Mouse (Mus musculus) embryonic stem cell, embryonic (primary cell): Measurements from ENCODE around the gene Rgs9.

Experiments
- CTCF ChIA-PET, 4 experiments: fragments of 300-600 bp in 2 of 4; fragments of 350-600 bp in 2 of 4; sonication (Branson Sonifier 250); formaldehyde crosslinking; loops; one replicate each; lab custom pipeline; 2022; ENCODE audit warnings: inconsistent platforms in 2 of 4; lab: Charles Lee
- POLR2A ChIA-PET, 4 experiments: fragments of 300-600 bp in 2 of 4; fragments of 350-600 bp in 2 of 4; sonication (Branson Sonifier 250); formaldehyde crosslinking; loops; one replicate each; lab custom pipeline; 2022; ENCODE audit warnings: antibody characterized with exemption in 4 of 4, inconsistent platforms in 1 of 4; lab: Charles Lee

Gene Rgs9

DNA sequence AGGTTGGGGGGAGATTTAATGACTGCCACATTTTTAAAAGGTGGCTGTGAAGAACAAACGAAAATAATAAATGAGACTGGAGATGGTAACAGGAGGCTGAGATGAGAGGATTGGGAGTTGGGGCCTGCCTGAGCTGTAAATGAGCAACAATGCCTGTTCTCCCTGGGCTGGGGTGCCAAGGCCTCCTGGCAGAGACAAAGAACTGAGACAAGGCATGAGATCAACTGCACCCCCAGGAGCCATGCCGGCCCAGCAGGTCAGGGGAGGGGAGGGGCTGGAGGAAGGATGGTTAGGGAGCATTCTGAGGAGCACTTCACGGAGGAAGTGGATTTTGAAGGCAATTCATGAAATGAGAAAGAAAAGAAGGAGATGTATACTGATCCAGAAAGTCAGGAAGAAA is 29.5 kb upstream of the Rgs9 start:
- ChIA-PET CTCF (interaction anchor here in 2 of 4 experiments (0.5 to 1.9 kb wide), 5 partner anchors 17 to 98 kb away, joined by 3 to 8 read pairs (median 3); partner anchors contain the start of gene Rgs9 (in 1 of the 2)), POLR2A (interaction anchor here in 2 of 4 experiments (1.2 to 1.5 kb wide), 5 partner anchors 16 to 115 kb away, joined by 3 to 5 read pairs (median 3); no protein-coding TSS in a partner anchor)

GRCm38 (mm10) chr11:109326270-109326669 is 28.3 kb upstream of the Rgs9 start:
- CTCF ChIA-PET, result interaction anchor here in 2 of 4 experiments (1.7 to 1.9 kb wide), 2 partner anchors 18 to 98 kb away, joined by 6 to 8 read pairs; no protein-coding TSS in a partner anchor
- POLR2A ChIA-PET, result interaction anchor here in 3 of 4 experiments (0.7 to 1.5 kb wide), 8 partner anchors 10 to 116 kb away, joined by 3 to 5 read pairs (median 3); no protein-coding TSS in a partner anchor

- ChIA-PET POLR2A (interaction anchor here in 1 of 4 experiments (1.4 kb wide), 1 partner anchor 11 kb away, joined by 3 read pairs; no protein-coding TSS in a partner anchor), CTCF (interaction anchor here in 2 of 4 experiments (0.7 to 0.9 kb wide), 2 partner anchors 11 to 105 kb away, joined by 3 read pairs; no protein-coding TSS in a partner anchor)
Observed at GRCm38 (mm10) chr11:109320361-109320933, 22.5 kb upstream of the Rgs9 start.

DNA sequence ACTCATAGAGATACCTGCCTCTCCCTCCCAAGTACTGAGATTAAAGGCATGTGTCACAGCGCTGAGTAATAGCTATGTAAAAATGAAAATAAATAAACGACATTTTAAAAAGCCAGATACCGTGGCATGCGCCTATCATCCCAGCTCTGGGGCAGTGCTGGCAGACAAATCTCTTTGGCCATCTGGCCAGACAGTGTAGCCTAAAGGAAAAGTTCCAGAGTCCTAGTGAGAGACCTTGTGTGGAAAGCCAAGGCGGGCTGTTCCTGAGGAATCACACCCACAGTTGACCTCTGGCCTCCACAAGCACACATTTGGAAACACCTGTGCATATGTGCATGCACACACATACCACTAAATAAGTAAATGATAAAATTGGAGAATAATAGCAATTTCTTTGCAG is 22.0 kb upstream of the Rgs9 start:
- CTCF ChIA-PET, result interaction anchor here in 1 of 4 experiments (0.9 kb wide), 1 partner anchor 105 kb away, joined by 3 read pairs; no protein-coding TSS in a partner anchor
- POLR2A ChIA-PET, result interaction anchor here in 2 of 4 experiments (0.7 to 1.4 kb wide), 2 partner anchors 11 to 103 kb away, joined by 3 to 5 read pairs; no protein-coding TSS in a partner anchor

DNA sequence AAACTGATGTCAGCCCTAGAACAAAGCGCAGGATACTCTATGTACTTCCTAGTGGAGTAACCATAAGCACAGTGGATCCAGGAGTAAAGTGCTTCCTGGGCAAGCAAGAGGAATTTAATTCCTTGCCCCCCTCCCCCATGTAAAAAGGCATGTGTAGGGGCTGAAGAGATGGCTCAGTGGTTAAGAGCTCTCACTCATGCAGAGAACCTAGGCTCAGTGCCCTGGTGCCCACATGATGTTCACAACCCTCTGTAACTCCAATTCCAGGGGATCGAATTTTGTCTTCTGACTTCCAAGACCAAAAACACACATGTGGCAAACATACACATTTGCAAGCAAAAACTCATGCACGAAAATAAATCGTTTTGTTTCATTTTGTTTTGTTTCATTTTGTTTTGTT is 21.5 kb upstream of the Rgs9 start:
- CTCF ChIA-PET, result no interaction called here
- POLR2A ChIA-PET, result interaction anchor here in 2 of 4 experiments (0.7 to 1.4 kb wide), 2 partner anchors 12 to 103 kb away, joined by 3 to 5 read pairs; no protein-coding TSS in a partner anchor

DNA sequence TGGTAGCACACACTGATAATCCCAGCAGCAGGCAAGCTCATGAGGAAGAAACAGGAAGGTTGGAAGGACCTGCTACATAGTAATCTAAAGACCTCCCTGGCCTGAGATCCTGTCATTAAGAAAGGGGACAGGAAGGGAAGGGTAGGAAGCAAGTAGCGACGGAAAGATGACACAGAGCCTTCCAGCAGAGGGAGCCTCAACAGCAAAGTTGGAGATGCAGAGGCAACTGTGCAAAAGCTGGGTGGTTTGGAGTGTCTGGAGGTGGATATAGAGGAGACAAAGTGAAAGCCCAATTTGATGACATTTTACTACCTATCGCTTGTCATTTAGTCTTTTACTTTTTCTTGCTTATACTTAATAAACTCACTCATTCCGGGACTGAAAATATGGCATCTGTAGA is 19.0 kb upstream of the Rgs9 start:
- ChIA-PET POLR2A (interaction anchor here in 1 of 4 experiments (1.3 kb wide), 1 partner anchor 71 kb away, joined by 3 read pairs; no protein-coding TSS in a partner anchor), CTCF (interaction anchor here (0.5 to 2.8 kb wide), 13 partner anchors 14 to 1402 kb away, joined by 3 to 10 read pairs (median 4); partner anchors contain the start of genes Amz2 (in 1 of the 4), Cacng5 (in 1 of the 4) and Rgs9 (in 1 of the 4))

DNA sequence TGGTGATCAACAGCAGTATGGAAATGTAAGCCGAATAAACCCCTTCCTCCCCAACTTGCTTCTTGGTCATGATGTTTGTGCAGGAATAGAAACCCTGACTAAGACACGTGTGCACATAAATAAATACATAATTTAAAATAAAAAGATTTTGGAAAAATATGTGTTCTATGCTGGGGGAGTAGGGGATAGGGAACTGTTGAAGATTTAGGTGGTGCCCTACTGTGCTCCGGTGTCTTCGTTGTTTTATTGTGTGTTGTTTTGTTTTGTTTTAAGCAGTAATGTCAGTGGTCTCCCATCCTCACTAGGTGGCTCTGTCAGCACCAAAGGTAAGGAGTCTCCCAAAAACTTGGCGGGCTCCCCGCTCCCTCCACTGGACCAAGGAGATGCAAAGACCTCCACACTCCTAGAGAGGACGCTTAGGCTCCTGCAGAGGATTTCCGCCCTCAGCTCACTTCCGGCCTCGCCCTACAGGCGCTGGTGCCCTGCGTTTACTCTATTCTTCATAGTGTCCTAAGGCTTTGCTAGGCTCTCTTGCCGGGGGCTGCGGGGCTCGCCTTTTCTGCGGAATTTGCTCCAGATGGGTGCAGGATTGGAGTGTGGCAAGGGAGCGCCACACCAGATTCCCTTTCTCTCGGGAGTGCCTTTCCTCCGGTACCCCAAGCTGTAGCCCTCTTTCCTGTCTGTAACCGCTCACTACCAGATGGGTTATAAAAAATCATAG is 14.1 kb upstream of the Rgs9 start:
- CTCF ChIA-PET, result interaction anchor here (0.6 to 1.6 kb wide), 9 partner anchors 12 to 273 kb away, joined by 3 to 9 read pairs (median 5); partner anchors contain the start of gene Rgs9 (in 3 of the 4)
- POLR2A ChIA-PET, result interaction anchor here in 3 of 4 experiments (0.5 to 2.3 kb wide), 11 partner anchors 11 to 339 kb away, joined by 3 to 9 read pairs (median 3); partner anchors contain the start of gene Rgs9 (in 1 of the 3)

- ChIA-PET CTCF (interaction anchor here in 2 of 4 experiments (0.7 to 1.2 kb wide), 2 partner anchors 26 to 175 kb away, joined by 3 to 4 read pairs; no protein-coding TSS in a partner anchor), POLR2A (interaction anchor here in 3 of 4 experiments (0.9 to 1.3 kb wide), 3 partner anchors 16 to 35 kb away, joined by 3 to 4 read pairs (median 3); no protein-coding TSS in a partner anchor)
Observed at GRCm38 (mm10) chr11:109305680-109306079, 7.8 kb upstream of the Rgs9 start.

DNA sequence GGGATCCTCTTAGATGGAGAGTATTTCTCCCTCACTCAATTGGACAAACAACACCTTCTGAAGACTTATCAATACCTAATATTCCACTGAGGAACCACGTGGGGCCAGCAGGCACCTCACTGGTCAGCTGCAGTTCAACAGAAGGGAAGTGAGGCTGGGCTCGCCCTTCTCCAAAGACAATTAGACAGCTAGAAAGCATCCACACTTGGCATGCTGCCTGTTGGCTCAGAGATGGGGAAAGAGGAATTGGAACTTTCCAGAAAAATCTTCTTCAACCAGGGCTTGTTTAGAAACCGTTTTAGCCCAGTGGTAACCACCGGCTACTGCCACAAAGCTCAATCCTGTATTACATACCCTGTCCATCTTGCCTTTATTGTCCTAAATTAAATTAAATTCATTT is 4.4 kb upstream of the Rgs9 start:
- ChIA-PET POLR2A (interaction anchor here in 1 of 4 experiments (0.7 kb wide), 1 partner anchor 14 kb away, joined by 3 read pairs; no protein-coding TSS in a partner anchor), CTCF (no interaction called here)

DNA sequence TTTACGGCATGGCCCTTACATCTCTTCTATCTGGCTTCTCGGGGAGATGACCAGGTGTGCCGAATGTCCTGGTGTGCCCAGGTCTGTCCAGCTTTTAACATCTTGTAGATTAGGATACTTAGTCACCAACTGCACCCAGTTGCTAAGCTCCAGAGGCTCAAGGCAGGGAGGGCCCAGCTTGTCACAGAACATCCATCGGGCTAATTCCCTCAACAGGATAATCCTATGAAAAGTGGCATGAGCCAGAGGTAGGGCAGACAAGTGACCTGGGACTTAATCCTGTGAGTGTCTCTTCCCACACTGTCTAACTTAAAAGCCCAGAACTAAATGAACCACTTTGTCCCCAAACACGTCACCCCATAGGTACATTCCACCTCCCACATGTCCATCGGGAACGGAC is 898 bp downstream of the Rgs9 start:
- ChIA-PET CTCF (interaction anchor here in 3 of 4 experiments (1.2 to 2.0 kb wide), 7 partner anchors 8 to 324 kb away, joined by 3 to 13 read pairs (median 8); partner anchors contain the start of gene Amz2 (in 1 of the 3)), POLR2A (interaction anchor here in 1 of 4 experiments (1.1 kb wide), 1 partner anchor 179 kb away, joined by 3 read pairs; no protein-coding TSS in a partner anchor)

GRCm38 (mm10) chr11:109292056-109292455 is 5.9 kb downstream of the Rgs9 start:
- POLR2A ChIA-PET, result interaction anchor here in 1 of 4 experiments (0.6 kb wide), 1 partner anchor 1760 kb away, joined by 3 read pairs; no protein-coding TSS in a partner anchor
- CTCF ChIA-PET, result interaction anchor here in 2 of 4 experiments (0.5 to 1.4 kb wide), 4 partner anchors 39 to 327 kb away, joined by 3 to 8 read pairs (median 4); no protein-coding TSS in a partner anchor

- ChIA-PET CTCF (interaction anchor here (0.5 to 2.5 kb wide), 11 partner anchors 9 to 1640 kb away, joined by 3 to 13 read pairs (median 4); partner anchors contain the start of gene Rgs9 (in 2 of the 4)), POLR2A (interaction anchor here (0.6 to 3.9 kb wide), 12 partner anchors 9 to 1528 kb away, joined by 3 to 16 read pairs (median 4); partner anchors contain the start of genes Rgs9 (in 2 of the 4) and Wipi1 (in 1 of the 4))
Observed at GRCm38 (mm10) chr11:109289378-109289777, 8.6 kb downstream of the Rgs9 start.

GRCm38 (mm10) chr11:109284811-109285210 is 13.1 kb downstream of the Rgs9 start:
- ChIA-PET CTCF (no interaction called here), POLR2A (no interaction called here)

DNA sequence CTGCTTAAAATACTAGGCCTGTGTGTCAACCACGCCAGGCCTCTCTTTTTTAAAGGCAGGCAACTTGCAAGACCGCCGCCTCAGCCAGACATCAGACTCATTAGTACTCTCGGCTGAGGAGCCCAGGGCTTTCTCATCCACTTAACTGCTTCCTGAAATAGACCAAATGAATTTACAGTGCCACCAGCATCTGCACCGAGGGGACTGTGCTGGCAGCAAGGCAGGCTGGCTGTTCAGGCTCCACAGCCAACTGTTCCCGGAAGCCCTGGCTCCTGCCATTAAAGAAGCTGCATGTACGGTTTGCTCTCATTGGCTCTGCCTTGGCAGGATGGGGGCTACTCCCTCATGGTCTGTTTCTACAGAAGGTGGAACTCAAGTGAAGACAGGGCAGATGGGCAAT is 19.7 kb downstream of the Rgs9 start:
- CTCF ChIA-PET, result no interaction called here
- POLR2A ChIA-PET, result no interaction called here

- ChIA-PET POLR2A (interaction anchor here in 1 of 4 experiments (1.0 kb wide), 1 partner anchor 9 kb away, joined by 3 read pairs; no protein-coding TSS in a partner anchor), CTCF (no interaction called here)
Observed at GRCm38 (mm10) chr11:109271399-109271798, 26.5 kb downstream of the Rgs9 start.

DNA sequence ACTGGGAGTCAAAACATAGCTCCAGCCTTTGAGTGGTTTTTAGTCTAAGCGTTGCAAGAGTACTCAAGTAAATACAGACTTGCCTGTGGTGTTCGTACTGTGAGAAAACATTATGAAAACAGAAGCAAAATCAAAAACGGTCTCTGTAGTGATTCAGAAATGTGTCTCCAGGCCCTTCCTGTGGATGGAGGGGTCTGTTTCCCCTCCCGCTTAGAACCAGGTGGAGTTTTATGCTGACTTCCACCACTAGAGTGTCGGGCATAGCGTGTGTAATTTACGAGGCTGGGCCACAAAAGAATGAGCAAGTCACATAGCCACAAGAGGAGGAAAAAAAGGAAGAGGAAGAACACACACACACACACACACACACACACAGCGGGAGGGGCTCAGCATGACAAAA is 27.6 kb downstream of the Rgs9 start:
- CTCF ChIA-PET, result interaction anchor here in 1 of 4 experiments (0.6 kb wide), 1 partner anchor 1332 kb away, joined by 3 read pairs; no protein-coding TSS in a partner anchor
- POLR2A ChIA-PET, result interaction anchor here in 2 of 4 experiments (0.6 to 1.7 kb wide), 4 partner anchors 10 to 336 kb away, joined by 3 read pairs; no protein-coding TSS in a partner anchor

- ChIA-PET CTCF (interaction anchor here in 1 of 4 experiments (0.6 to 1.3 kb wide), 2 partner anchors 11 to 315 kb away, joined by 3 to 4 read pairs; no protein-coding TSS in a partner anchor), POLR2A (interaction anchor here in 2 of 4 experiments (0.5 to 1.7 kb wide), 4 partner anchors 35 to 370 kb away, joined by 3 read pairs; no protein-coding TSS in a partner anchor)
Observed at GRCm38 (mm10) chr11:109269662-109270341, 28.1 kb downstream of the Rgs9 start.
